Mouse (Mus musculus) MN1 (cell line): ENCODE measurements at regions not wholly inside any gene's neighbourhood (a gene's known extent, or its start where the extent isn't known, plus 50 kb on each side); places are given as distances from the start of the nearest gene placed in this dataset.

ENCODE experiments used
- DNase-seq: peaks from one replicate; pipeline ENCODE4 v3.0.0-alpha.2; 2016; ENCODE audit warnings: low spot score

DNA sequence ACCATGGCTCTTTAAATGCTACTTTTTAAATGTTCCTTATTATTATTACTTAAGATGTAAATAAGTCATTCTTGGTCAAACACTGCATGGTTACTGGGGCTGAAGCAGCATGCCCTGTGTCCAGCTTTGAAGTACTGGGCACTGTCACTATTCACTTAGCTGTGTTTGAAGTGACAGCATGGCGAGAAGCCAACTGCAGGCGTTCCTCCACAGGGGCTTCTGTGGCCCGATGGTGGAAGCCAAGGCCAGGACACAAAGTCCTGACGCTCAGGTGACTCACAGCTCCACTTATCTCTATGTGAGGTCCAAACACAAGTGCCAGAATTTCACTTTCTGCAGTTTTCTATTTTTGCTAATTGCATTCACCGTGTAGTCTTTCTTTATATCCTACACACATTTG, 65.3 kb downstream of the Cdca7 start:
- DNase-seq: no peak

DNA sequence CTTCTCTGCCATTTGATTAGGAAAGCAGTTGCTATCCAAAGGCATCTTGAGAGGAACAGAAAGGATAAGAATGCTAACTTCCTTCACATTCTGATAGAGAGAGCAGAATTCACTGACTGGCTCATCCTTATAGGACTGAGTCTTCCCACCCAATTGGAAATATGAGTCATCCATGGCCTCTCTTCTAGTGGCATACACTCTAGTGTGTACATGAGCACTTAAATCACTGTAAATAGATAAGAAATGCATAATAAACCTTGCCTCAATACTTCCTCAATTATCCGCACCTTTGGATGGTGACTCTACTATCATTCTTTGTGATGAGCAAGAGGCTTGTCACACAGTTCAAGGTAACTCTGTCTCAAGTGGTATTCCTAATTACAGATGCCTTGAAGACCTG, 69.5 kb downstream of the Cdca7 start:
- DNase-seq: no peak

DNA sequence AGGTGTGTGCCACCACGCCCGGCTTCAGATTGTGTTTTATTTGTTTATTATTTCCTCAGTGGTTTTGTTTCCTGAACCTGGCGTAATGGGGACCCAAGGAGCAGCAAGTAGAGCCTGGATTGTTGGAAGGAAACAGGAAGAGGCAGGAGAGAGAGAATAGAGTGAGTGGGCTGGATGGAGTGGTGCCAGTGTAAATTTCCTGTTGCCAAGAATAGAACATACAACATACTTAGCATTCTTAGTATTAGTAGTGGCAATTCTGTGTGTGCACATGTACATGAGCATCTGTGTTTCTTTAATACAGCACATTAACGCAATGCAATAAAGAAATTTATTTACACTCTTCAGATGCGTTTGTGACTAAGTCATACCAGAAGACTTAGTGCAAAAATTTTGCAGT, 70.5 kb downstream of the Cdca7 start:
- no peak for DNase-seq

DNA sequence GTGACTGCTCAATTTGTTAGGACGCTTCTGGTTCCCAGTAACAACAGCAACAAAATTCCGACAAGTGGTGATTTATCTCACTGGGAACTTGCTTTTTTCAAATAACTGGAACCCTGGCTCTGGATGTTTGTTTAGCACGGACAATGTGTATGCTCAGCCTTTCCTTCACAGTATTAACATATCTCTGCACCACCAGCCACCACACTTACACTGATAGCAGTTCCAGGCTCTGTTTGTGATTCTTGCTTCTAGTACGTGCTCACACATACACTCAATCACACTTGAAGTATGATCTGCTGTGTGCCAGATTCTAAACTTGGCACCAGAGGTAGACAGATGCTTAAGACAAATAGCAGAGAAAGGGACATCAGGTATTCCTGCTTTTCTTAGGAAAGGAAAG, 71.0 kb downstream of the Cdca7 start:
- DNase-seq: no peak

DNA sequence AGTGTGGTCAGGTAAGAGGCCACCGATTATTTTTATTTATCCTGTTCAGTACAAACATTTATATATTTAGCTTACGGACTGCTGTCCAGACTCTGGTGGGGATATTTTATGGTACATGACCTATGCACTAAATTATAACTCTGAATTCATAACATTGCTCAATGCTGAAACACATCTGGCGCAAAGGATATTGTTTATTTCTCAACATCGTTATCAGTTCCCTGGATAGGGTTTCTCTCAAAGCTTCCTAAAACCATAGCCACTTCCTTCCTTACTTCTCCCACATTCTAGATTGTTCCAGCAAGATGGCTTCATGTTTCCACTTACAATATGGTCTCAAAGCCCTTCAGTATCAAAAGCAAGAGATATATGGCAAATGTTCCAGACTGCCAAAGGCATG, 75.3 kb downstream of the Cdca7 start:
- no peak for DNase-seq

DNA sequence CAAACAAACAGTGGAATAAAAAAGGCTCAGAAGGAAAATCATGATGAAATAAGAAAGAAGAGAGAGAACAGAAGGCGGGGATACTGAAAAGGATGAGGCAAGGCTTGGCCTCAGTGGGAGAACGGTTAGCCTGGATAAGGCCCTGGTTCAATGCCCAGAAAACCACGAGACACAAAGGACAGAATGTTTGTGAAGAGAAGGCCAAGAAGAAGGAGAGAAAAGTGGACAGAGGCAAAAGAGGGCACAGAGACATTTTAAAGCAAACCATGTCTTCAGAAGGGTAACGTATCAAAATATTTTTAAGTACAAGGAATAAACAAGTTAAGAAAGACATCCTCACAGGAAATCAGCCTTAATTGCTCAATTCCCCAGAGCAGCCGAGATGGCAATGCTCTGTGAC, 78.6 kb downstream of the Cdca7 start:
- no peak for DNase-seq

DNA sequence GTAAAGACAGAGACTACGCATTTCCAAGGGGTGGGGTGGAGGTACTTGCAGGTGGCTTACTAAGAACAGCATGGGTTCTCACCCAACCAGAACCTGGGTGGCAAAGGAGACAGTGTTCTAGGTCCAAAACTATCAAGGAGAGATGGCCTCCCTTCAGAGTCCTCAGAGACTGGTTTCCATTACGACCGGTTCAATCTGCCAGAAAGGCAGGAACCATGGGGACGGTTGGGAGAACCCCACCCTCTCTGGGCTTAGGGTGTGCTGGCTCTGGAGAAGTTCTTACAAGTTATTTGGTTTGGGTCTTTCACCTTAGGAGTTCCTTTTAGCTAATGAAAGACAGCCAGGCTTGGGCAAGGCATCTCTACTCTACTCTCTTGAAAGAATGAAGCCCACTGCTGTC, 79.2 kb downstream of the Cdca7 start:
- DNase-seq: no peak

DNA sequence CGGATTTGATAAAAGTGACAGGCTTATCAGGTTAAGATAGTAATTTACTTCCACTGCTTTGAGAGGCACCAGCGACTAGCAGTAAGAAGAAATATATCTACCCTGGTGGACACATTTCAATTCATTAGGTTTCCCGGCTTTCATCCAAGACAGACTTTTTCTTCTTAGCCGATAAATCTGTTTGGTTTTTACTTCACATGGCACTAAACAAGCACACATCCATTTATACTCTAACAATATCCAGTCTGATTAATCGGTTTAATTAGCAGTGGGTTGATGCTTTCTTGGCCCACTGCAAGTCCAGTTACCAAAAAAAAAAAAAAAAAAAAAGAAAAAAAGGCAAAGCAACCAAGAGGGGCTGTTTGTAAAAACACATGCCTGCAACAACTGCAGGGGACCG, 79.6 kb downstream of the Cdca7 start:
- no peak for DNase-seq

DNA sequence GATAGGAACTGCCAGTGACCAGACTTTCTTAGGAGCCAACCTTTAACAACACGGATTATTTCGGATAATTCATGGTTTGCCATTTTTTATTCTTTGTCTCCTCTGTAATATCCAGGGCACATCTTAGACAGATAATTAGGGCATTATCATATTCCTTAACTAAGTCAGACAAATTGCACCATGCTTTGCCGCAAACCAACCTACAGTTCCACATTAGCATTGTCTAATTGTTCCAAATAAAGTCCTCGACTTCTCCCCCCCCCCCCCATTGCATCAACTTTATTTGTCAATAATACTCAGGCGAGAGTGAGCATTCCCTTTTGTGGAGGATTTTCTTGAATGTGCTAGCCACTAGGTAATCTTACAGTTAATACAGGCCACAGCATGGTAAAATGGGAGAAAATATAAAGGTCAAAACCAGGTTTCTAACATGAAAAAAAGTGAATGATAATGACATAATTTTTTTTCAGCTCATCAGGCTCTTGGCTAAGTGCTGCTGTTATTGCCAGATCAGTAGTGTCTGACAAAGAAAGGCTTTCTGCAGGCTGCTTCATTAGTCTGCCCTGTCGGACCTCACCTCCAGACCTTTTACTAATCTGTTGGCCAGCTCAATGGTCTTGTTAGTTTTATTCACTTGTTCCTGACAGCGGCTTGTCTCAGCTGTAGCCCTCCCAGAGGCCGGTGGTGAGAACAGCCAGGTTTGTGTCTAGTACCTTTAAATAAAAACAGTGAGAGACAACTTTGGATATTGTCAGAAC, 80.3 kb downstream of the Cdca7 start:
- no peak for DNase-seq

DNA sequence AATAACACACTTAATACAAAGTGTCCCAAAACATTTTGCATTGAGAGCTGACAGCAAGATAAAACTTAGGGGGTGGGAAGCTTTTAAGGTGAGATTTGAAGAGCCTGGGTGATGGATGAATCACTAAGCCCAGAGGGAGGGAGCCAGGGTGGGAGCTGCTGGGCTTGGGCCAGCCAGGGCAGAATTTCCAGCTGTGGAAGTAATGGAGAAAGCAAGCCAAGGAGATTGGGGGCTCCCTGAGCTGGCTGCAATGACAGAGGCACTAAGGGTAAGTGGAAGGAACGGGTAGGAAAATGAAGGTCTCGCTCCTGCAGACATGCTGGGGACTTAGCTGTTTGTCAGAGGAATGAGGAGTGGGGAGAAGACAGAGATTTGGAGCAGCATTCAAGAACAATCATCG, 81.2 kb downstream of the Cdca7 start:
- no peak for DNase-seq

DNA sequence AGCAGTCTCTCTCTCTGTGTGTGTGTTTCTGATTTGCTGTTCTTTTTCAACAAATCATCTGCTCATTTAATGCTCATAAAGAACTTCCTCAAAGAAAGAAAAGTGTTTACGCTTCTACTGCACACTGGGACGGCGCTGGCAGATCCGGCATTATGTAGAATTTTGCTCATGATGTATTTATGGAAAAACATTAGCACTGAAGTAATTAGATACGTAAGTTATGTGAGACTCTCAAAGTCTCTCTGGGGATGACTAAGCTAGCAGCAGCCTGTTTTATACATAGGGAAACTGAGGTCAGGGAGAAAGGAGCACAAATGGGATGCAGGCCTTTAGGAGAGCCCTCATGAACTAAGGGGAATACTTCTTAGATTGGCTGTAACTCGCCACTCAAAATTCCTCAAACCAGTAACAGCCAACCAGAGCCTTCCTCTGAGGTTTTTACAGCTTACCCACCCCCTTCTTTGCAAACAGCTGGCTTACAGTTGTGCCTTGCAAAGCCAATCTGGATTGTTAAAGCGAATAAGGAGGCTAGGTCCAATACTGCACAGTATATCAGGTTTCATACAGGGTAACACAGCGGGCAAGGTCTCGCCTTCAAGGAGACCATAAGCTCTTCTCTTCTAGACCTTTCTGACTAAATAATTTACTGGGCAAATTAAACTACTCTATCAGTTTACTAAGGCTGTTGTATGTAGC, 81.8 kb downstream of the Cdca7 start:
- no peak for DNase-seq

DNA sequence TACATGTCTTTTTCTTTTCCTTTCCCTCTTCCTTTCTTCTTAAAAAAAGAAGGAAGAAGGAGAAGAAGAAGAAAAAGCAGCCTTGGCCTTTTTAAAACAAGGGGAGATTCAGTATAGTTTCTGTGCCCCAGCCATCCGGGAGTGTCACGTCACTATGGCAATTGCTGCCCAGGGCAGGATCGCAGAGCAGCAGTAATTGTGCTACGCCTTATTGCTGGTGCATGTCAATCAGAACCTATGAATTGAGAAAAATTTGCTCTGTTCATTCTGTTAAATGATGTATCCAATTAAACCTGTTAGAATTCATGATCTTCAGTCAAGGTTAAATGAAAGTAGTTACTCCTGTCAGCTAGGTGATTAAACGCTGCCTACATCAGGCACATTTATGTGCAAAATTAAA, 85.4 kb downstream of the Cdca7 start:
- DNase-seq: no peak

DNA sequence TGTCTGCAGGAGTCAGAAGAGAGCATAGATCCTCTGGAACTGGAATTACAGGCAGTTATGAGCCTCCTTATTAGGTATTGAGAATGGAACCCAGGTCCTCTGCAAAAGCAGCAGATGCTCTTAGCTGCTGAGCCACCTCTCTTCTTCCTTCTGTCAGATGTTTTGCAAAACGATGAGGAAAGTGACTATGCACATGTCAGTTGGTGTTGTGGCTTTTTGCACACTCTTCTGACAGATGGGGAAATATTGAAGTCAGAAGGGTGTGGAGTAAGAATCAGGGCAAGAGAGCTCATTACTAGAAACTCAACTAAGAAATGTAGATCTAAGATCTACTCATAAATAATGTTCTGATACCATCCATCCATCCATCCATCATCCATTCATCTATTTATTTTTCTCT, 102.4 kb downstream of the Cdca7 start:
- DNase-seq: no peak

DNA sequence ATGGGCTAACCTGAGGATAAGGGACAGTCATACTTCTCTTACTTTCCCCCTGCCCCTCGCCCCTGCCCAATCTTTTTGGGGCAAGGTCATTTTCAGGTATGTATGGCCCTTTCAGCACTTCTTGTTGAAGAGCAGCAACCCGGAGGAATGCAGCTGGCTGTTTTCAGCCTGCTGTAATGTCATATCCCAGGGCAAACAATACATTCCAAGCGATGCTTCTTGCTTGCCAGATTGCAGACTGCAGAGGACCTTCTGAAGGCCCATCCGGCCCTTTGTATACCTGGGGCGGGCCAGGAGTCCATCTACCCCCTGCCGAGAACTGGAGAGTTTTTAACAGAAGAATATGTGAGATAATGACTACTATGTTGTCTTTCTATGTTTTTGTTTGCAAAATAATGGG, 105.2 kb downstream of the Cdca7 start:
- no peak for DNase-seq

DNA sequence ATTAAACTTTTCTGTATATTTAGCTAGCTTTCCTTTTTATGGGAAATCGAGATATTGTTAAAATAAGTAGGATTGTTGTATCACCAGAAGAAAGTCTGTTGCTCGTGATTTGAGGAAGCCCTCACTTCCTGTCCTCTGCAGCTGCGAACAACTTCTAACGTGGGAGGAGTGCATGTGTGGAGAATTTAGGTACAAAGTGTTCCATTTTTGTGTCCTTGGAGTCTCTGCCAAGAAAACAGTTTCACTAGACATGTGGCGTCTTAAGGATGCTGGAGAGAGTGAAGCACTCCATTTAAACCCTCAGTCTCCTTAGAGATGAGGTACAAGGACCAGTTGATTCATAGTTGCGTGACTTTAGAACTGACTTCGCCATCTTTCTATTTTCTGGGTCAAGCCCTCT, 112.9 kb downstream of the Cdca7 start:
- DNase-seq: no peak

DNA sequence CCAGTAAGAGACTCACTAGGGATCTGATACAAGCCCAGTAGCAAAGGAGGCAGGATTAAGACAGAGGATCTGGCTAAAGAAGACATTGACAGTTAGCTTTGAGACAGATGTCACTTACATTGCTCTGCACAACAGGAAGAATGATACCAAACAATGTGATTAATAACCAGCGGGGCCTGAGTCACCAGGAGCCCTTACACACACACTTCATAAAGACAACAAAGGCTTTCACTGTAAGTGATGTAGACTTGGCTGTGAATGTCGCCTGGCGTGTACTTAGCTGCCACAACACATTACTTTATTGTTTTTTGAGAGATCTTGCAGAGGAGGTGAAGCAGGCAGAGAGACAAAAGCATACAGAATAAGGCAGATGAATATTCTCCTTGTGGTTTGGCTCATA, 116.1 kb downstream of the Cdca7 start:
- no peak for DNase-seq

DNA sequence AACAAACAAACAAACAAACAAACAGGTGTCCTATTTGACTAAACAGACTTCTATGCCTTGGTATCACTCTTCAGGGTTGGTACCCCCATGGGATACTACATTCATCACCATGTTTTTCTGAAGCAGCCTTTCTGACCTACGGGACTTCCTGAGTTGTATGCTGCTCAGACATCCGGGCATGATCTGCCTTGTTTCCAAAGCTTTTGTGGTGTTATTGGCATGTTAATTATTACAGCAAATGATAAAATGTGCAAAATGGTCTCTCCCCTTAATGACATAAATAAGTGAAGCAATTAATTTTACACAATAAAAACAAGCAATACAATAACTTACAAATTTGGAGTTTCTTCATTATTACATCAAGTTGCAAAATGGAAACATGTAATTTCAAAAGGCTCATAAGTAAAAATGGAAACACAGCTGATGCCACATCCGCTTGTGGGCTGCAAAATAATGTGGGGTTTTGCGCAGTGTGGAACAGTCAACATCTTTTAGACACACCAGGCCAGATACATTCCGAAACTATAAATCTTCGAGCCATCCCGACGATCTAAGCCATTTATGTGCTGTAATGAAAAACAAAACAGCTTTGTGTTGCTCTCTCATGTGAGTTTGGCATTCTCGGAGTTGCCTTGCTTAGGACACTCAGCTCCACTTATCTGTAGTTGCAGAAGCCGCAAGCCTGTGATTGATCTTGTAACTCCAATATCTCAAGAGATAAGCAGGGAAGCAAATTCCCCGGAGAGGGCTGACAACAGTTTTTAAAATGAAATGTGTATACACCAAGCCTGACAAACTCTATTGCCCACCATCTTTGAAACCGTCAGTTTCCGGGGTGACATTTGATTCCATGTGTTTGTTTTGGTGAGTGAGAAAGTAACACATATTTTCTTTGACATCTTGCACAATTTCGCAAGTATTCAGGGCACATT, 121.3 kb downstream of the Cdca7 start:
- DNase-seq: no peak

DNA sequence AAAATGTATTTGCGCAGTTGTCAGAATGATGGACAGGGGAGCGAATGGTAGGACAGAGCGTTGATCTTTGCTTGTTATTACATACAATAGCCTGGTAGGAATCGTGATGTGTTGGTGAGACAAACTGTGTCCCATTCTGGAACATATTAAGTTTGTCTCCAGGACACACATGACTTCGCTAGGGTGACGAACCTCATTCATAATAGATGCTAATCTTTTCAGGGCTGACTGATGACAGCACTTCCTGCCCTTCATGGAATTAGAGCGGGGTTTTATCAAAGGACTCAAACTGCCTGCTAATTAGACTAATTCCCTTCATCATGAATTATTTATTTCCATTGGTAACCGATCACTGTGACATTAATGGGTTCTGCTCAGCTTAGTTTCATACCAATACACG, 122.0 kb downstream of the Cdca7 start:
- DNase-seq: no peak

DNA sequence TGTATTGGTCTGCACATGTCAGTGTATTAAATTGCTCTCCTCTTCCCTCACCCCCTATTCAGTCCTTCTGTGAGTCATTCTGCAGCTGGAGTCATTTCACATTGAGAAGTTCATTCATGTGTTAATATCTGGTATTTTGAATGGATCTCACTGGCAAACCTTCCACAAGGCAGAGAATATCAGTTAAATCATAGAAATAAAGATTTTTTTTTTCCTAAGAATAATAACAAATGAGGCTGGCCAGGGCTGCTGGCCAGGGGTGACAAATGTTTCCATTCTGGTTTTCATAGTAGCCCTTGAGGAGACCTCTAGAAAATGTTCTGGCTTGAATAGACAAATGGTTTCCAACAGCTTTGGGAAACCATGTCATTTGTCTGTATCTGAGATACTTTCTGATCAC, 124.8 kb downstream of the Cdca7 start:
- DNase-seq: no peak

DNA sequence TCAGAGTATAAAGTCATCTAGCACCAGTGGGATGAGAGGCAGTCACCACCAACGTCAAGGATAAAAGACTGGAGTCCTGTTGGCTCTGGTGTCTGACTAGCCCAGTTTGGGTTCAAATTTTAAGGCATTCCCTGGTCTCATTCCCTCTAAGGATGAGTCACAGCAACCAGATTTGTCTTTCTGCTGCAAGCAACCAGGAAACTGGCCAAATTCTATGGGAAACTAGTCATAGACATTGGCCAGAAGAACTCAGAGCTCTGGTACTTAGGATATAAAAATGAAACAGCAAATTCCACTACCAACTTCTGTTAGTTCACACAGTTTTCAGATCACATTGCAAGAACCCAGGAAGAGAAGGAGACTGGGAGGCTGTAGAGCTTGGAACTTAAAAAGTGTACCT, 126.2 kb downstream of the Cdca7 start:
- no peak for DNase-seq

DNA sequence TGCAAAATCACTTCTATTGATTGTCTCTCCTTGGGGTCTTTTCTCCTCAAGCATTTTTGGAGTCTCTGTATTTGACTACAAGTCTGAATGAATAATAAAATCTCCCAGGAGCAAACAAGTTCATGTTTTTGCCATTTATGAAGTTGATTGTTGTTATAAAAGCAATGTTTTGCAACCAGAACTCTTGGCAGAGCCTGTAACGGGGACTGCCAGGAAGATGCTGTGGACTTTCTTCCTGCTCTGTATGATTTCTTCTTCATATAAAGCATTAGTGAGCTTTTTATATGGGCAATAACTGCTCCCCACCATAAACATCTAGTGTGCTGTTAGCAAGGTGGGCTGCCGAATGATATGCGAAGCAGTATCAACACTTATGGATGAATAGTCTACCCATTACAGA, 136.3 kb downstream of the Cdca7 start:
- DNase-seq: no peak

DNA sequence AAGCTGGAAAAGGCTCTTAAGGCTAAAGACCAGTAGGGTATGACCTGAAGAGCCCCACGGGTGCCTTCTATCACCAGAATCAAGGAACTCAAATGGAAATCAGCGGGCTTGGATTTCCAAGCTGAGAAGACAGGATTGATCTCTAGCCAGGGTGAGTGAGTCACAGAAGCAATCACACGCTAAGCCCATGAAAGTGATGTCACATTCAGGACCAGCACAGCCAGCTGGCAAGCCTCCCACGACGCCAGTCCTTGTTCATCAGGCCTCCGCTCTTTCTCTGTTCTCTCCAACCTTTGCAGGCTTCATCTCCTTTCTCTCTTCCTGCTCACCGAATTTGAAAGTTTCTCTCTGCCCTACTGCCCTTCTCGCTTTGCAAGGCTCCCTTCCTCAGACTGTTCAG, 138.3 kb downstream of the Cdca7 start:
- DNase-seq: no peak

DNA sequence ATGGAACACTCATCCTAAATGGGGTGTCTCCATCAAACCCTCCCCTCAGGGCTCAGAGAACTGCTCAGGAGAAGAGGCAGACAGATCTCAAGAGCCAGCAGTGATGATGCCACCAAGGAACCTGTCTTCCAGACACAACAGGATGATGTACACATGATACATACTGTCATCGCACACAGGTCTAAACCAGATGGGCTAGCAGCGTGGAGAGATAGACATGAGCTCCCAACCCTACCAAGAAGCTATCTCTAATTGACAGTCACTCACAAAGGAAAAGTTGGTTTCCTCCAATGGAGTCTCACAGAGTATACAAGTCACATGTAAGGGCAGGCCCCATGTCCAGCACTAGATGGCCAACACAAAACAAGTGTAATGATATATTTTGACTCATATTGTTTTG, 139.9 kb downstream of the Cdca7 start:
- no peak for DNase-seq
